Mouse (Mus musculus) kidney, postnatal 14 days (tissue): ENCODE results near the gene Sv2b.
"Not testable (repeated sequence)": the region's sequence is repeated elsewhere in the genome, so short reads cannot be mapped to it uniquely, and the experiment has no call there.

Experiments
- DNase-seq: peaks from one replicate; pipeline ENCODE4 v3.0.0; 2022; ENCODE audit warnings: mixed read lengths

Gene Sv2b

GRCm38 (mm10) chr7:75207965-75208644 is 101.0 kb downstream of the Sv2b start:
- DNase-seq = no peak

- DNase-seq = no peak
Observed at GRCm38 (mm10) chr7:75206671-75207070, 102.4 kb downstream of the Sv2b start.

- DNase-seq = no peak
Observed at GRCm38 (mm10) chr7:75205386-75205785, 103.7 kb downstream of the Sv2b start.

- not testable (repeated sequence) for DNase-seq
Observed at GRCm38 (mm10) chr7:75194919-75195230, 114.2 kb downstream of the Sv2b start.

GRCm38 (mm10) chr7:75194158-75194918 is 114.7 kb downstream of the Sv2b start:
- DNase-seq = no peak

- DNase-seq = peak; percentile 3
Observed at GRCm38 (mm10) chr7:75190192-75190591, 118.9 kb downstream of the Sv2b start.

GRCm38 (mm10) chr7:75175042-75175441 is 134.0 kb downstream of the Sv2b start:
- DNase-seq = no peak

- no peak for DNase-seq
Observed at GRCm38 (mm10) chr7:75167481-75167880, 141.6 kb downstream of the Sv2b start.

GRCm38 (mm10) chr7:75147174-75147573 is 161.9 kb downstream of the Sv2b start:
- no peak for DNase-seq

- no peak for DNase-seq
Observed at GRCm38 (mm10) chr7:75142800-75143199, 166.3 kb downstream of the Sv2b start.

- no peak for DNase-seq
Observed at GRCm38 (mm10) chr7:75141919-75142700, 167.0 kb downstream of the Sv2b start.

GRCm38 (mm10) chr7:75139306-75139705 is 169.8 kb downstream of the Sv2b start:
- no peak for DNase-seq

- DNase-seq = peak; percentile 15
Observed at GRCm38 (mm10) chr7:75134710-75135617, 174.1 kb downstream of the Sv2b start.

GRCm38 (mm10) chr7:75128036-75128435 is 181.0 kb downstream of the Sv2b start:
- no peak for DNase-seq

- no peak for DNase-seq
Observed at GRCm38 (mm10) chr7:75124067-75124466, 185.0 kb downstream of the Sv2b start.

- peak; percentile 63 for DNase-seq
Observed at GRCm38 (mm10) chr7:75118022-75118673, 190.9 kb downstream of the Sv2b start.

GRCm38 (mm10) chr7:75110689-75111088 is 198.4 kb downstream of the Sv2b start:
- DNase-seq = peak; percentile 53

GRCm38 (mm10) chr7:75107441-75107840 is 201.6 kb downstream of the Sv2b start:
- DNase-seq = peak; percentile 48

- DNase-seq = no peak
Observed at GRCm38 (mm10) chr7:75103900-75104299, 205.2 kb downstream of the Sv2b start.

- no peak for DNase-seq
Observed at GRCm38 (mm10) chr7:75102536-75103332, 206.3 kb downstream of the Sv2b start.

GRCm38 (mm10) chr7:75085473-75085872 is 223.6 kb downstream of the Sv2b start:
- no peak for DNase-seq
